Mouse (Mus musculus): ENCODE measurements around the gene Smg8. TPM values are rescaled to one million over a fixed set of nuclear protein-coding genes. Genes with fewer than 3 reads are reported as not detected.

The Smg8 gene
- 14.3 and 15.3 TPM in 2 replicates for polyA plus RNA-seq (2015; fragmentation: Nextera tagmentation; extraction: Ambion mirVana)

DNA sequence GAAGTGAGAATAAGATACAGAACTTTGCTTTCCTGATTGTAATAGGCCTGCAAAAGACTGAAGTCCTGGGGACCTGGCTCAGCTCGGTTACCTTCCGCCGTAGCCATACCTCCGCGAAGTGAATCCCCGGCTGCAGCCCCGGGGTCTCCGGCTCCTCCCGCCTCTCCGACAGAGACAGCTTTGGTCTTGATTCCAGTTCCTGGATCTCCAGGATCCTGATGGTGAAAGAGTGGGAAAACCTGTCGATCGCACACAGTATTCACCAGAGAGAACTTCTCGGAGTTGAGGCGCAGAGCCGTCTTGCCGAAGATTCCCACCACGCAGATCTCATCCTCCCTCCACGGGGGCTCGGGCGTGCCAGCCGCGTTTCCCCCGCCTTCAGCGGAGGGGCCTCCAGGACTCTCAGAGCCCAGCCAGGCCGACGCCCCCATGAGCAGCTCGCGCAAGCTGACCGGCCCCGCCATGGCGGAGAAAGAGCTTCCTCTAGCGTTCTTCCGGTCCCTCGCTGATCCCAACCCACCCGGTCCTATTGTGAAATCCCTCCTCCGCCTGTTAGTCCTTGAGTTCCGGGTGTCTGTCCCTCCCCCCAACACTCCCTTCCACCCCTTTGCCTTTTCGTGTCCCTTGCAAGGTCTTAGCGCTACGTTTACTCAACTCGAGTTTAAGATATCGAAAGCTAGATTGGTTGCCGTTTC lies at the start of gene Smg8:
Smg8 (minus strand) TSS at position 485 of the 695 bp plus-strand sequence.
- peak within 1 kb of the TSS; percentile 79 for H3K4me2 ChIP-seq (ENCODE audit: low read depth, low read length)
- H3K4me3 ChIP-seq (ENCODE audit: low read length), result peak within 1 kb of the TSS; percentile 96
- H3K9ac ChIP-seq (ENCODE audit: low read depth, low read length), result peak within 1 kb of the TSS; percentile 88
- H3K27ac ChIP-seq (ENCODE audit: low read length), result peak within 1 kb of the TSS; percentile 57; the same call in 1 of the 2 replicates
- no peaks in the 10 kb centered on the region for H3K36me3 ChIP-seq (ENCODE audit: control insufficient read depth, insufficient read depth, low read length)
- WGBS, result under 1% methylated on average over 43 of the region's 43 CpGs
- no peaks in the 10 kb centered on the region for H3K9me3 ChIP-seq (ENCODE audit: control insufficient read depth, low read length)
- peaks cover 13% of the 10 kb centered on the region for H3K4me1 ChIP-seq (ENCODE audit: control insufficient read depth, insufficient read depth, low read length)
- no peaks in the 10 kb centered on the region for H3K27me3 ChIP-seq (replicated peaks; ENCODE audit: control insufficient read depth, insufficient read depth, low read length)
- ATAC-seq, result peak; percentile 95

DNA sequence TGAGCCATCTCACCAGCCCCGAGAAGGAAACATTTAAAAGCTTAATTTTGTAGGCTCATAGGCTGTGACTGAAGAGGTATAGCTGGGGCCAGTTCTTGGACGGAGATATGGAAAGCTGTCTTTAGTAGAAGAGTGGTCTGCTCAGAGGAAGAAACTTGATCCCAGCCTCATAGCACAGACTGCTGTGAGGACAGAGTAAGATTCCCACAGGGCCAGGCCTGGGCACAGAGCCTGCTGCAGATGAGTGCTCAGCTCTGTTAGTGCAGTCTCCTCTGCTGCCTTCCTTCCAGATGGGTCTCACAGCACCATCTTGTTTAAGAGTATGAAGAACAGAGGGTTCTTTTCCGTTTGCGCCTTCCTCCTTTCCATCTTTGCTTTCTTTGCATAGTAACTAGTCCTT lies 49.7 kb upstream of the Smg8 start:
- Histone ChIP-seq H3K36me3 (ENCODE audit: control insufficient read depth, insufficient read depth, low read length) (0 out of 2 replicates have a peak, but pooled peaks cover 2% of the 10 kb centered on the region), H3K27ac (ENCODE audit: low read length) (no peak overlapping the region), H3K9me3 (ENCODE audit: control insufficient read depth, low read length) (no peaks in the 10 kb centered on the region), H3K27me3 (replicated peaks; ENCODE audit: control insufficient read depth, insufficient read depth, low read length) (no peaks in the 10 kb centered on the region), H3K4me1 (ENCODE audit: control insufficient read depth, insufficient read depth, low read length) (no peaks in the 10 kb centered on the region), H3K4me3 (ENCODE audit: low read length) (no peak overlapping the region), H3K9ac (ENCODE audit: low read depth, low read length) (no peak overlapping the region), H3K4me2 (ENCODE audit: low read depth, low read length) (no peak overlapping the region)
- ATAC-seq, result no peak
- WGBS, result 92% methylated on average over 4 of the region's 4 CpGs

- Histone ChIP-seq H3K4me3 (ENCODE audit: low read length) (peak within 1 kb of the TSS; percentile 89), H3K27me3 (replicated peaks; ENCODE audit: control insufficient read depth, insufficient read depth, low read length) (no peaks in the 10 kb centered on the region), H3K4me1 (ENCODE audit: control insufficient read depth, insufficient read depth, low read length) (peaks cover 8% of the 10 kb centered on the region; the same call in 1 of the 2 replicates), H3K4me2 (ENCODE audit: low read depth, low read length) (peak within 1 kb of the TSS; percentile 62), H3K36me3 (ENCODE audit: control insufficient read depth, insufficient read depth, low read length) (peaks cover 10% of the 10 kb centered on the region), H3K27ac (ENCODE audit: low read length) (peak within 1 kb of the TSS; percentile 85), H3K9ac (ENCODE audit: low read depth, low read length) (peak within 1 kb of the TSS; percentile 79), H3K9me3 (ENCODE audit: control insufficient read depth, low read length) (no peaks in the 10 kb centered on the region)
- ATAC-seq, result peak; percentile 95
- WGBS, result under 1% methylated on average over 101 of the region's 105 CpGs
These were observed 40.5 kb upstream of the Smg8 start, which contains the start of gene Trim37 for GRCm38 (mm10) chr11:87126824-87127816. TSS of gene Trim37 (plus strand) at chr11:87127077.

DNA sequence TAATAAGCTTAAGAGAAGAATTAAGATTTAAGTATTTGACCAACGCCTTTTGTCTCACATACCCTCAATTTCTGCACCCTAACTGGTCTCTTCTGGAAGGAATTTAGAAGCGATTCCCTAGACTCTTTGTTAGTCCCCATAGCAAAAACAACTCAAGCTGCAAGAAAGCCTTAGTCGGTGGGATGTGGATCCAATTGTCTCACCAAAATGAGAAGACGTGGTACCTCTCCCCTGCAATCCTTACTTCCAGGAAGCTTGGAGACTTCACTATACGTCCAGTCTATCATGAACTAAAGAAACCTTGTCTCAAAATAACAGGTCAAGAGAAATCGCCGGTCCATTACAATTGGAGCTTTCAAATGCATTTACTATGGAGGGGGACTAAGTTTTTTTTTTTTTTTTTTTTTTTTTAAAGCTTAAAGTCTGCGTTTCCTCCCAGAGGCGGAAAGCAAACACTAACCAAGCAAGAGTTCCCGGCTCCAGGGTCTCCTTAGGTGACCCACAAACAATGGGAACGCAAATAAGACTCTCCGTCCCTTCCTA lies 39.8 kb upstream of the Smg8 start:
- no peak for ATAC-seq
- Histone ChIP-seq H3K27ac (ENCODE audit: low read length) (peak overlapping the region; percentile 62), H3K9me3 (ENCODE audit: control insufficient read depth, low read length) (no peaks in the 10 kb centered on the region), H3K36me3 (ENCODE audit: control insufficient read depth, insufficient read depth, low read length) (peaks cover 10% of the 10 kb centered on the region), H3K4me2 (ENCODE audit: low read depth, low read length) (peak overlapping the region; percentile 62), H3K4me3 (ENCODE audit: low read length) (peak overlapping the region; percentile 89), H3K4me1 (ENCODE audit: control insufficient read depth, insufficient read depth, low read length) (peaks cover 8% of the 10 kb centered on the region; the same call in 1 of the 2 replicates), H3K9ac (ENCODE audit: low read depth, low read length) (peak overlapping the region; percentile 79), H3K27me3 (replicated peaks; ENCODE audit: control insufficient read depth, insufficient read depth, low read length) (no peaks in the 10 kb centered on the region)
- under 1% methylated on average over 12 of the region's 12 CpGs for WGBS

DNA sequence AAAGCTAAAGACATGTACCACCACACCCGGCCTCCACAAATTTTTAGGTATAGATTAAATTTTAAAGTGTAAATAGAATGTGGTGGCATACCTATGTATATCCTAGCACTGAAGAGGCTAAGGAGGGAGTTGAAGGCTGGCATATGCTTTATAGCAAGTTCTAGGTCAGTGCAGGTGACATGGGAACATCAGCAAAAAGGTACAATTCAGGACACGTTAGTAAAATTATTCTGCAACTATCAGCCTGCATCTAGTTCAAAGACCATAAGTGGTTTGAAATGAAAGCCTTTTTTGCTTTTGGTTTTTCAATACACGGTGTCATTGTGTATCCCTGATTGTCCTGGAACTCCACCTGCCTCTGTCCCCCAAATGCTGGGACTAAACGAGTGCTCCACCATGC lies 39.0 kb upstream of the Smg8 start:
- Histone ChIP-seq H3K27ac (ENCODE audit: low read length) (no peak overlapping the region; the same call in 1 of the 2 replicates), H3K4me2 (ENCODE audit: low read depth, low read length) (peak overlapping the region; percentile 62; the same call in 1 of the 2 replicates), H3K9me3 (ENCODE audit: control insufficient read depth, low read length) (no peaks in the 10 kb centered on the region), H3K4me1 (ENCODE audit: control insufficient read depth, insufficient read depth, low read length) (peaks cover 8% of the 10 kb centered on the region; the same call in 1 of the 2 replicates), H3K36me3 (ENCODE audit: control insufficient read depth, insufficient read depth, low read length) (peaks cover 10% of the 10 kb centered on the region), H3K9ac (ENCODE audit: low read depth, low read length) (no peak overlapping the region), H3K4me3 (ENCODE audit: low read length) (no peak overlapping the region), H3K27me3 (replicated peaks; ENCODE audit: control insufficient read depth, insufficient read depth, low read length) (no peaks in the 10 kb centered on the region)
- no peak for ATAC-seq
- 49% methylated on average over 4 of the region's 4 CpGs for WGBS

GRCm38 (mm10) chr11:87121864-87122263 lies 35.3 kb upstream of the Smg8 start:
- Histone ChIP-seq H3K27me3 (replicated peaks; ENCODE audit: control insufficient read depth, insufficient read depth, low read length) (no peaks in the 10 kb centered on the region), H3K9ac (ENCODE audit: low read depth, low read length) (no peak overlapping the region), H3K27ac (ENCODE audit: low read length) (no peak overlapping the region), H3K4me1 (ENCODE audit: control insufficient read depth, insufficient read depth, low read length) (peaks cover 3% of the 10 kb centered on the region; the same call in 1 of the 2 replicates), H3K4me3 (ENCODE audit: low read length) (no peak overlapping the region), H3K4me2 (ENCODE audit: low read depth, low read length) (no peak overlapping the region), H3K36me3 (ENCODE audit: control insufficient read depth, insufficient read depth, low read length) (peaks cover 16% of the 10 kb centered on the region), H3K9me3 (ENCODE audit: control insufficient read depth, low read length) (no peaks in the 10 kb centered on the region)
- no peak for ATAC-seq
- WGBS, result 79% methylated on average over 8 of the region's 8 CpGs

DNA sequence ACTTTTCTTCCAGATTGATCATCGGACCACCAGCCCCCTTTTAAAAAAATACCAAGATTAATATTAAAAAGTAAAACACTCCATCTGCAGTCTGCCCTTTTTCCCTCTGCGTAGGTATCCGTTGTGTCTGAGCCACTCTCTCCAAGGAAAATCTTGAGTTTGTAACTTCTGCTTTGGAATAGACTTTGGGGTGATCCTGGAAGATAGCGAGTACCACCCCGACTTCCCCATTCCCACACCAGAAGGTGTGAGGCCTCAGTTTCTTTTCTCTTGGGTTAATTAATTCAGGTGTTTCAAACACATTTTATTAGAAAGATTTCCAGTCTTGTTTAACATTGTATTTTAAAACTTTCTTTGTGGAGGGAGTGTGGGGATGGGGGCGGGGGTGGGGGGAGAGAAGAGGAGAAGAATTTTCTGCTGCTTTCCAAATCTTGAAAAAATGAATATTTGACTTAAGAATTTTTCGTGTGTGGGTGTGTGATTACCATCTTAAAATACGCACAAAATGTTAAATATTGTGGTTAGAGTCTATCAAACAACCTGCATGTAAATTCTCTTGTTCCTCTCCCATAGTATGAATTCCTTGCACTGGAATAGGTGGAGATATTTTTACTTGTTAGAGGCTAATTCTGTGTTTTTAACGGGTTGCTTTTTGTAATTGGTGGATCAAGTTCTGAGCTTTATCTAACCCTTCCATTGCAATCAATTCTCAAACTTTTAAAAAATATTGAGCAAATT lies 23.8 kb upstream of the Smg8 start:
- Histone ChIP-seq H3K9ac (ENCODE audit: low read depth, low read length) (peak overlapping the region; percentile 78), H3K27ac (ENCODE audit: low read length) (peak overlapping the region; percentile 54), H3K36me3 (ENCODE audit: control insufficient read depth, insufficient read depth, low read length) (0 out of 2 replicates have a peak, but pooled peaks cover 1% of the 10 kb centered on the region), H3K4me3 (ENCODE audit: low read length) (peak overlapping the region; percentile 62), H3K4me2 (ENCODE audit: low read depth, low read length) (peak overlapping the region; percentile 71), H3K27me3 (replicated peaks; ENCODE audit: control insufficient read depth, insufficient read depth, low read length) (no peaks in the 10 kb centered on the region), H3K9me3 (ENCODE audit: control insufficient read depth, low read length) (no peaks in the 10 kb centered on the region), H3K4me1 (ENCODE audit: control insufficient read depth, insufficient read depth, low read length) (peaks cover 9% of the 10 kb centered on the region)
- no peak for ATAC-seq
- WGBS, result 6% methylated on average over 9 of the region's 9 CpGs

DNA sequence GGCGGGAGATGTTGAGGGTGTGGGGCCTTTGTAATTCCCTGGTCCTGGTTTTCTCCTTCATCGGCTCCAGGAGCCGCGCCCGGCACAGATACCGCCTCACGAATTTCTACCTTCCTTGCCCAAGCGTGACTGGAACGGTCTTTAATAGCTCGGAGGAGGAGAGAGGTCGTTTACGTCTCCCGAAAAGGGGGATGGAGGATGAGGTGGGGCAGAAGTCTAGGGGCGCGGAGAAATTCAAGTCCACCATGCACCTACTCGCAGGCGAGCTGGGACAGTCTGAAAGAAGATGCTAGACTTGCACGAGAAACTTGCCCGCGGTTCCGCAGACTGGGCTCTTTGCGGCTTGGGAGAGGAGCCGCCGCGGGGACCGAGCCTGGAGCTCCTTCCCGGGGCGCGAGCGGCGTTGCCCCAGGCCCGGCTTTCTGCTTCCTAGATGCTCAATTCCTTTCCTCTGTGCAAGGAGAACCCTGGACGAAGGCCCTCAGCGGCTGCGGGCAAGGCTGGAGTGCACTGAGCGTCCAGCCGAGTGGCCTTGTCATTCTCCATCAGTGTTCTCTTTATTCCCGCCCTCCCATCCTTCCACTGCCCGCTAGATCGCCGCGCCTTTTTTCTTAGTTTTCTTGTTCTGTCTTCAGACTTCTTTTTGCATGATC lies 23.1 kb upstream of the Smg8 start:
- H3K27me3 ChIP-seq (replicated peaks; ENCODE audit: control insufficient read depth, insufficient read depth, low read length), result no peaks in the 10 kb centered on the region
- H3K9me3 ChIP-seq (ENCODE audit: control insufficient read depth, low read length), result no peaks in the 10 kb centered on the region
- peak overlapping the region; percentile 71 for H3K4me2 ChIP-seq (ENCODE audit: low read depth, low read length)
- no peak for ATAC-seq
- under 1% methylated on average over 42 of the region's 42 CpGs for WGBS
- H3K9ac ChIP-seq (ENCODE audit: low read depth, low read length), result peak overlapping the region; percentile 78
- H3K27ac ChIP-seq (ENCODE audit: low read length), result peak overlapping the region; percentile 75
- H3K36me3 ChIP-seq (ENCODE audit: control insufficient read depth, insufficient read depth, low read length), result no peaks in the 10 kb centered on the region
- peak overlapping the region; percentile 62 for H3K4me3 ChIP-seq (ENCODE audit: low read length)
- peaks cover 9% of the 10 kb centered on the region for H3K4me1 ChIP-seq (ENCODE audit: control insufficient read depth, insufficient read depth, low read length)
